Mouse (Mus musculus): Measurements from ENCODE around the gene Lrrc74a.
A peak's percentile ranks its signal among the peaks of the same experiment; 100 is the strongest.

Lrrc74a gene

GRCm38 (mm10) chr12:86804308-86804700, 70.1 kb downstream of the Lrrc74a start:
- DNase-seq (ENCODE audit: low spot score in 2 of 2): no peak

GRCm38 (mm10) chr12:86804857-86805256, 70.7 kb downstream of the Lrrc74a start:
- DNase-seq (ENCODE audit: low spot score in 2 of 2): no peak

DNA sequence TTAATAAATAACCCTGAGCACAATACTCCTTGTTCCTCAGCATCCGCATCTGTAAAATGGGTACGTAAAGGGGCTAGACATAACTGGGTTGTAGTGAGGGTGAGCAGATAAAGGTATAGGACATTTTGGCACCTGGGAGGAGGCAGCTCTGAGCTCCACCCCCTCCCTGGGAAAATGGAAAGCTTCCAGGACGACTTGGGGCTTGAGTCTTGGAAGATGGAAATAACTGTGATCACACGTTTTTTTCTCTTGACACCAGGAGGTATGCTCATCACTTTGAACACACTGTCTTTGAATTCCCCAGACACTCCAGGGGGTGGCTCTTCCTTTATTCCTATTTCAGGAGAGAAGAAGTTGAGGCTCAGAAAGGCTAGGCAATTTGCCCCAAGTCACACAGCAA, 71.1 kb downstream of the Lrrc74a start:
- no peak for DNase-seq (ENCODE audit: low spot score in 2 of 2)

- DNase-seq (ENCODE audit: low spot score in 2 of 2): no peak
Observed at GRCm38 (mm10) chr12:86806031-86806922, 72.1 kb downstream of the Lrrc74a start.

- no peak for DNase-seq (ENCODE audit: low spot score in 2 of 2)
Observed at GRCm38 (mm10) chr12:86806923-86807794, 73.0 kb downstream of the Lrrc74a start.

GRCm38 (mm10) chr12:86807795-86808128, 73.6 kb downstream of the Lrrc74a start:
- no peak for DNase-seq (ENCODE audit: low spot score in 2 of 2)

GRCm38 (mm10) chr12:86808856-86809255, 74.7 kb downstream of the Lrrc74a start:
- no peak for DNase-seq (ENCODE audit: low spot score in 2 of 2)

DNA sequence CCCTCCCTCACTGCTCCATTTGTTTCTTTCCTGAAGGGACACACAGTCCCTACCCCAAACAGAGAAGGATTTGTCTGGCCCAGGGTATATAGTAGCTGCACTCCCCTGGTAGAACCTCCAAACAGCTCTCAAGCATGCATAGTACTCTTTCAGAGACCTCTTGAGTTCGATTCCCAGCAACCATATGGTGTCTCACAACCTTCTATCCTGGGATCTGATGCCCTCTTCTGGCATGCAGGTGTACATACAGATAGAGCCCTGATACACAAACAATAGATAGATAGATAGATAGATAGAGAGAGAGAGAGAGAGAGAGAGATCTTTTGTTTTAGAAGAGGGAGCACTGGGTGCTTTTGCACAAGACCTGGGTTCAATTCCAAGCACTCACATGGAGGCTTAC, 75.9 kb downstream of the Lrrc74a start:
- no peak for DNase-seq (ENCODE audit: low spot score in 2 of 2)

DNA sequence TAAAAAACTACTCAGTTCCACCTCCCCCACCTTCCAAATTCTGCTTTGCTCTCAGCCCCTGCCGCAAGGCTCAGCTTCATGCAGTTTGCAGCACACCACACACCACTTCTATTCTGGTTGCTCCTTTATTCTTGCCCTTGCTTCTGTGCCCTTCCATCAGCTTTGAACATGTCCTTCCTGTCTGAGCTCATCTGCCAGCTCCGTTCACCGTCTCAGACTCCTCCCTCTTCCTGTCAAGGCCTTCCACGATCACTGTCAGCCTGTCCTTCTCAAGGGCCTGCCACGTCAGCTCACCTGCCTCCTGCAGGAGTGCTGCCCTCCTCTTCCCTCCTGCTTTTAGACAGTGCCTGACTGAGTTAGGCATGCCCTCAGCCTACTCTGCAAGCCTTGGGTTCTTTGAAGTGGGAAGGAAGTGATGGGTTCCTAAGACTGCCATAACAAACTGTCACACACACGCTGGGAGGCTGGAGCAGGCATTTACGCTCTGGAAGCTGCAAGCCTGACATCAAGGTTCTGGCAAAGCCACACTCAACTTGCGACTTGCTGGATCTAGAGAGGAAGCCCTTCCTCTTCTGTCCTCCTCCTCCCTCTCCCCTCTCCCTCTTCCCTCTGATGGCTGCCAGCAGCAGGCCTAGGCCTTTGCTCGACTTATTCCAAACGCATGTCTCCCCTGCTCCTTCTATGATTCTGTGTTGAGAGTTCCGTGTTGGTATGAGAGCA, 76.7 kb downstream of the Lrrc74a start:
- peak in 1 of 2 experiments; percentile 38 for DNase-seq (ENCODE audit: low spot score in 2 of 2)

DNA sequence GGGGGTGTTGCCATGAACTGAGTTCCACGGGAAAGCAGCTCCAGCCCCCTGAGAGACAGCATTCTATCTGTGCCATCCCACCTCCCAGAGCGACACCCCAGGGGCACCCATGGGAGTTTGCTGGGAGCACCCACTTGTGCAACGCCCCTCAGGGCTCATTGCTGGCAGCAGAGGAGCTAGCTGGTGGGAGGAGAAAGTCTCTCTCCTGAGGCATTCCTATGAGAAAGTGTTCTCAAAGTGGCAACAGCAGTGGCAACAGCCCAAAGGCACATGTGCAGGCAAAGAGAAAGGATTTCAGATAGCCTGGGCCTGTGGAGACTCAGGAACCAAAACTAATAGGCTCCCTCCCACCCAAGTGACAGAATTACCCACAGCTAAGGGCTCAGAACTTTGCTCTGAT, 78.6 kb downstream of the Lrrc74a start:
- DNase-seq (ENCODE audit: low spot score in 2 of 2): no peak

Data from spleen, postnatal 4 days (tissue).